Mouse (Mus musculus): ENCODE measurements at regions not wholly inside any gene's neighbourhood (a gene's known extent, or its start where the extent isn't known, plus 50 kb on each side); places are given as distances from the start of the nearest gene placed in this dataset.
"Not testable (repeated sequence)": the region's sequence is repeated elsewhere in the genome, so short reads cannot be mapped to it uniquely, and the experiment has no call there.

- DNase-seq (ENCODE audit: low read depth in 3 of 3, low spot score in 3 of 3): no peak
- TF ChIP-seq CTCF (IDR thresholded peaks at IDR 0.05; ENCODE audit: low read depth) (no peak), EP300 (IDR thresholded peaks at IDR 0.05; ENCODE audit: low read depth) (no peak)
- WGBS (ENCODE audit: insufficient replicate concordance): 40% methylated on average over 4 of the region's 4 CpGs
- no peak overlapping the region for H3K27ac ChIP-seq
- H3K36me3 ChIP-seq (replicated peaks; ENCODE audit: control insufficient read depth, insufficient read depth, low read depth): no peaks in the 10 kb centered on the region
- no peaks in the 10 kb centered on the region for H3K9me3 ChIP-seq (ENCODE audit: control insufficient read depth, low read length)
- H3K27me3 ChIP-seq (ENCODE audit: control insufficient read depth, insufficient read depth, low read length): no peaks in the 10 kb centered on the region
- H3K4me3 ChIP-seq (ENCODE audit: insufficient read depth in 1 of 2, low read depth in 2 of 2, low read length in 2 of 2): no peak overlapping the region
- no peak overlapping the region for H3K9ac ChIP-seq (replicated peaks)
- H3K4me2 ChIP-seq (ENCODE audit: low read depth): no peak overlapping the region
- H3K4me1 ChIP-seq (replicated peaks; ENCODE audit: control insufficient read depth in 2 of 2, insufficient read depth in 2 of 2, low read length in 1 of 2): no peaks in the 10 kb centered on the region
- no peak for ATAC-seq (ENCODE audit: insufficient read depth)
Observed at GRCm38 (mm10) chr6:9571787-9572186, 623.6 kb downstream of the Nxph1 start.

- 43% methylated on average over 1 of the region's 1 CpGs for WGBS (ENCODE audit: insufficient replicate concordance)
- TF ChIP-seq CTCF (IDR thresholded peaks at IDR 0.05; ENCODE audit: low read depth) (no peak), EP300 (IDR thresholded peaks at IDR 0.05; ENCODE audit: low read depth) (no peak)
- Histone ChIP-seq H3K36me3 (replicated peaks; ENCODE audit: control insufficient read depth, insufficient read depth, low read depth) (no peaks in the 10 kb centered on the region), H3K4me1 (replicated peaks; ENCODE audit: control insufficient read depth in 2 of 2, insufficient read depth in 2 of 2, low read length in 1 of 2) (no peaks in the 10 kb centered on the region), H3K9me3 (ENCODE audit: control insufficient read depth, low read length) (no peaks in the 10 kb centered on the region), H3K27ac (no peak overlapping the region), H3K4me2 (ENCODE audit: low read depth) (no peak overlapping the region), H3K4me3 (ENCODE audit: insufficient read depth in 1 of 2, low read depth in 2 of 2, low read length in 2 of 2) (no peak overlapping the region), H3K9ac (replicated peaks) (no peak overlapping the region), H3K27me3 (ENCODE audit: control insufficient read depth, insufficient read depth, low read length) (no peaks in the 10 kb centered on the region)
- DNase-seq (ENCODE audit: low read depth in 3 of 3, low spot score in 3 of 3) (no peak), ATAC-seq (ENCODE audit: insufficient read depth) (no peak)
Observed at GRCm38 (mm10) chr6:9593391-9593790, 645.2 kb downstream of the Nxph1 start.

- no peaks in the 10 kb centered on the region for H3K27me3 ChIP-seq (ENCODE audit: control insufficient read depth, insufficient read depth, low read length)
- no peaks in the 10 kb centered on the region for H3K4me1 ChIP-seq (replicated peaks; ENCODE audit: control insufficient read depth in 2 of 2, insufficient read depth in 2 of 2, low read length in 1 of 2)
- H3K27ac ChIP-seq: no peak overlapping the region
- H3K9ac ChIP-seq (replicated peaks): no peak overlapping the region
- no peaks in the 10 kb centered on the region for H3K36me3 ChIP-seq (replicated peaks; ENCODE audit: control insufficient read depth, insufficient read depth, low read depth)
- no peaks in the 10 kb centered on the region for H3K9me3 ChIP-seq (ENCODE audit: control insufficient read depth, low read length)
- no peak overlapping the region for H3K4me2 ChIP-seq (ENCODE audit: low read depth)
- TF ChIP-seq EP300 (IDR thresholded peaks at IDR 0.05; ENCODE audit: low read depth) (no peak), CTCF (IDR thresholded peaks at IDR 0.05; ENCODE audit: low read depth) (peak; percentile 24; the same call in 1 of the 2 replicates)
- no peak for DNase-seq (ENCODE audit: low read depth in 3 of 3, low spot score in 3 of 3)
- no peak overlapping the region for H3K4me3 ChIP-seq (ENCODE audit: insufficient read depth in 1 of 2, low read depth in 2 of 2, low read length in 2 of 2)
- no peak for ATAC-seq (ENCODE audit: insufficient read depth)
- WGBS (ENCODE audit: insufficient replicate concordance): 38% methylated on average over 3 of the region's 3 CpGs
Observed at GRCm38 (mm10) chr6:9599418-9599817, 651.2 kb downstream of the Nxph1 start.

GRCm38 (mm10) chr6:9633931-9634330 lies 685.7 kb downstream of the Nxph1 start:
- TF ChIP-seq CTCF (IDR thresholded peaks at IDR 0.05; ENCODE audit: low read depth) (no peak), EP300 (IDR thresholded peaks at IDR 0.05; ENCODE audit: low read depth) (no peak)
- Histone ChIP-seq H3K9ac (replicated peaks) (no peak overlapping the region), H3K4me1 (replicated peaks; ENCODE audit: control insufficient read depth in 2 of 2, insufficient read depth in 2 of 2, low read length in 1 of 2) (no peaks in the 10 kb centered on the region), H3K9me3 (ENCODE audit: control insufficient read depth, low read length) (no peaks in the 10 kb centered on the region), H3K36me3 (replicated peaks; ENCODE audit: control insufficient read depth, insufficient read depth, low read depth) (no peaks in the 10 kb centered on the region), H3K27ac (no peak overlapping the region), H3K4me2 (ENCODE audit: low read depth) (no peak overlapping the region), H3K27me3 (ENCODE audit: control insufficient read depth, insufficient read depth, low read length) (no peaks in the 10 kb centered on the region), H3K4me3 (ENCODE audit: insufficient read depth in 1 of 2, low read depth in 2 of 2, low read length in 2 of 2) (no peak overlapping the region)
- ATAC-seq (ENCODE audit: insufficient read depth) (no peak), DNase-seq (ENCODE audit: low read depth in 3 of 3, low spot score in 3 of 3) (no peak)
- WGBS (ENCODE audit: insufficient replicate concordance): 15% methylated on average over 2 of the region's 2 CpGs

- not testable (repeated sequence) for H3K27ac ChIP-seq; H3K27me3 ChIP-seq (ENCODE audit: control insufficient read depth, insufficient read depth, low read length); H3K9me3 ChIP-seq (ENCODE audit: control insufficient read depth, low read length); H3K9ac ChIP-seq (replicated peaks); H3K4me1 ChIP-seq (replicated peaks; ENCODE audit: control insufficient read depth in 2 of 2, insufficient read depth in 2 of 2, low read length in 1 of 2); H3K4me2 ChIP-seq (ENCODE audit: low read depth); H3K4me3 ChIP-seq (ENCODE audit: insufficient read depth in 1 of 2, low read depth in 2 of 2, low read length in 2 of 2); DNase-seq (ENCODE audit: low read depth in 3 of 3, low spot score in 3 of 3); H3K36me3 ChIP-seq (replicated peaks; ENCODE audit: control insufficient read depth, insufficient read depth, low read depth); ATAC-seq (ENCODE audit: insufficient read depth)
- WGBS (ENCODE audit: insufficient replicate concordance): 65% methylated on average over 2 of the region's 2 CpGs
Observed at GRCm38 (mm10) chr6:9643456-9643855, 695.2 kb downstream of the Nxph1 start.

- DNase-seq (ENCODE audit: low read depth in 3 of 3, low spot score in 3 of 3); H3K9ac ChIP-seq (replicated peaks); H3K27ac ChIP-seq; H3K9me3 ChIP-seq (ENCODE audit: control insufficient read depth, low read length); ATAC-seq (ENCODE audit: insufficient read depth); H3K4me3 ChIP-seq (ENCODE audit: insufficient read depth in 1 of 2, low read depth in 2 of 2, low read length in 2 of 2); H3K27me3 ChIP-seq (ENCODE audit: control insufficient read depth, insufficient read depth, low read length); H3K36me3 ChIP-seq (replicated peaks; ENCODE audit: control insufficient read depth, insufficient read depth, low read depth); H3K4me1 ChIP-seq (replicated peaks; ENCODE audit: control insufficient read depth in 2 of 2, insufficient read depth in 2 of 2, low read length in 1 of 2); H3K4me2 ChIP-seq (ENCODE audit: low read depth): not testable (repeated sequence)
- 53% methylated on average over 2 of the region's 2 CpGs for WGBS (ENCODE audit: insufficient replicate concordance)
Observed at GRCm38 (mm10) chr6:9643926-9644325, 695.7 kb downstream of the Nxph1 start.
